In genomic region chrX:152121687-152122086, GRCm38 (mm10) we compare ENCODE assay signal across 30 mouse cellular contexts.
"Had no signal": no experiment of that assay in that cellular context is flagged by ENCODE, and none has a peak within 500 bp of the region (broad histone marks: within the 10 kb centered on the region; RNA-seq: fewer than 3 reads in every experiment).

No protein-coding gene starts in this region.

- H3K4me1 ChIP-seq: heart, embryonic 12.5 days; heart, embryonic 13.5 days; heart, embryonic 15.5 days; hindbrain, embryonic 10.5 days; hindbrain, embryonic 12.5 days; hindbrain, embryonic 13.5 days; hindbrain, embryonic 15.5 days; intestine, embryonic 15.5 days; kidney, embryonic 15.5 days had no signal

- H3K27ac ChIP-seq: heart, embryonic 13.5 days; heart, embryonic 15.5 days; hindbrain, embryonic 10.5 days; hindbrain, embryonic 12.5 days; hindbrain, embryonic 13.5 days; hindbrain, embryonic 14.5 days; hindbrain, embryonic 15.5 days; hindbrain, postnatal 0 days; intestine, embryonic 15.5 days; kidney, embryonic 15.5 days; kidney, postnatal 0 days; layer of hippocampus, adult 2 months had no signal

- H3K36me3 ChIP-seq: heart, embryonic 12.5 days; heart, embryonic 13.5 days; heart, embryonic 15.5 days; hindbrain, embryonic 10.5 days; hindbrain, embryonic 12.5 days; hindbrain, embryonic 13.5 days; hindbrain, embryonic 15.5 days; intestine, embryonic 15.5 days; kidney, embryonic 15.5 days had no signal

- H3K9me3 ChIP-seq: heart, embryonic 12.5 days; heart, embryonic 13.5 days; heart, embryonic 15.5 days; hindbrain, embryonic 10.5 days; hindbrain, embryonic 12.5 days; hindbrain, embryonic 13.5 days; hindbrain, embryonic 15.5 days; intestine, embryonic 15.5 days; kidney, embryonic 15.5 days had no signal

- H3K4me3 ChIP-seq: heart, embryonic 12.5 days; heart, embryonic 13.5 days; heart, embryonic 15.5 days; hindbrain, embryonic 10.5 days; hindbrain, embryonic 12.5 days; hindbrain, embryonic 13.5 days; hindbrain, embryonic 15.5 days; intestine, embryonic 15.5 days; kidney, embryonic 15.5 days; layer of hippocampus, adult 2 months had no signal

- H3K9ac ChIP-seq: heart, embryonic 12.5 days; heart, embryonic 13.5 days; heart, embryonic 15.5 days; hindbrain, embryonic 12.5 days; hindbrain, embryonic 13.5 days; hindbrain, embryonic 14.5 days; hindbrain, embryonic 15.5 days; intestine, embryonic 15.5 days; kidney, embryonic 15.5 days had no signal

- DNase-seq: heart, postnatal 10 days; heart, postnatal 14 days; heart, postnatal 36 days; heart, postnatal 4 days; kidney, adult 11 months; kidney, adult 18-20 months; kidney, adult 2 months; kidney, adult 8-10 months; kidney, adult 9 months; kidney, postnatal 10 days; kidney, postnatal 14 days; kidney, postnatal 25 days; kidney, postnatal 36 days; kidney, postnatal 4 days; layer of hippocampus, adult 9-11 months; layer of hippocampus, postnatal 36 days had no signal

- H3K4me2 ChIP-seq: heart, embryonic 11.5 days; heart, embryonic 12.5 days; heart, embryonic 13.5 days; heart, embryonic 15.5 days; hindbrain, embryonic 12.5 days; hindbrain, embryonic 13.5 days; hindbrain, embryonic 14.5 days; hindbrain, embryonic 15.5 days; intestine, embryonic 15.5 days; kidney, embryonic 15.5 days had no signal
